Comparison of ENCODE assay signal across 8 mouse cellular contexts in the genomic region with DNA sequence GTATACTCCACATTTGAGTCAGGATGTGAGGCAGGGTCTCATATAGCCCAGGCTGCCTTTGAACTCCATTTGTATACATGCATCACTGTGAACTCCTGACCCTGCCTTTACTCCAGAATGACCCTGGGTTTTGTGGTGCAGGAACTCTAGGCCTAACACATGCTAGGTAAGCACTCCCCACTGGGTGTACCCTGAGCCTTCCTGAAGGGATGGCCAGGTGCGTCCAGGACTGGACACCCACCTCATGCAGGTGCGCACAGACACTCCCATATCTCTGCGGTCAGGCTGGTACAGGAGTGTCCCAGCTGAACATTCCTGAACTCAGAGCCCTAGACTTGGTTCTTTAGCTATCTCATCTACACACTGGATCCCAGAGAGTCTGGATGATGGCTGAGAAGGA. TPM values are rescaled to one million over a fixed set of nuclear protein-coding genes. Genes with fewer than 3 reads are reported as not detected.
DNase-seq lines count a peak whose midpoint lies in the region; ATAC-seq and TF ChIP-seq lines count a peak whose summit lies in the region.

No protein-coding gene starts in this region.

- peak overlapping the region; percentile 92 for H3K4me3 ChIP-seq in left cerebral cortex, adult 2 months
- H3K4me3 ChIP-seq in embryonic facial prominence, embryonic 11.5 days (ENCODE audit: low read depth, low read length), result peak overlapping the region; percentile 47
- H3K4me3 ChIP-seq in hindbrain, postnatal 0 days (ENCODE audit: low read length), result peak overlapping the region; percentile 67
- peak overlapping the region; percentile 60 for H3K4me3 ChIP-seq in neural tube, embryonic 13.5 days

- intact Hi-C loops in left cerebral cortex, adult 2 months (cut with DNase I), result no loop called here
- intact Hi-C loops in left cerebral cortex, postnatal 36 days (cut with DNase I), result no loop called here

- peak overlapping the region; percentile 62 for H3K9ac ChIP-seq in embryonic facial prominence, embryonic 11.5 days (replicated peaks; ENCODE audit: low read length)
- H3K9ac ChIP-seq in hindbrain, postnatal 0 days (replicated peaks; ENCODE audit: low read length), result peak overlapping the region; percentile 64
- H3K9ac ChIP-seq in neural tube, embryonic 13.5 days, result peak overlapping the region; percentile 77

- no peaks in the 10 kb centered on the region for H3K27me3 ChIP-seq in embryonic facial prominence, embryonic 11.5 days (ENCODE audit: control insufficient read depth, insufficient read depth, low read length)
- no peaks in the 10 kb centered on the region for H3K27me3 ChIP-seq in hindbrain, postnatal 0 days (ENCODE audit: insufficient read depth, low read length)
- H3K27me3 ChIP-seq in neural tube, embryonic 13.5 days, result no peaks in the 10 kb centered on the region

- 87% methylated on average over 3 of the region's 3 CpGs for WGBS in embryonic facial prominence, embryonic 11.5 days
- 96% methylated on average over 3 of the region's 3 CpGs for WGBS in hindbrain, postnatal 0 days
- WGBS in neural tube, embryonic 13.5 days, result 86% methylated on average over 3 of the region's 3 CpGs

- H3K4me2 ChIP-seq in embryonic facial prominence, embryonic 11.5 days (ENCODE audit: low read depth, low read length), result peak overlapping the region; percentile 79
- H3K4me2 ChIP-seq in hindbrain, postnatal 0 days (ENCODE audit: low read depth, low read length), result peak overlapping the region; percentile 72
- peak overlapping the region; percentile 80 for H3K4me2 ChIP-seq in neural tube, embryonic 13.5 days

- H3K36me3 ChIP-seq in embryonic facial prominence, embryonic 11.5 days (replicated peaks; ENCODE audit: control insufficient read depth, insufficient read depth, low read depth, low read length), result no peaks in the 10 kb centered on the region
- 0 out of 2 replicates have a peak, but pooled peaks cover 12% of the 10 kb centered on the region for H3K36me3 ChIP-seq in hindbrain, postnatal 0 days (ENCODE audit: insufficient read depth, low read length)
- H3K36me3 ChIP-seq in neural tube, embryonic 13.5 days, result peaks cover 23% of the 10 kb centered on the region

- no peaks in the 10 kb centered on the region; the same call in 1 of the 2 replicates for H3K4me1 ChIP-seq in embryonic facial prominence, embryonic 11.5 days (ENCODE audit: control insufficient read depth, insufficient read depth, low read length)
- H3K4me1 ChIP-seq in hindbrain, postnatal 0 days (ENCODE audit: insufficient read depth, low read length), result peaks cover 7% of the 10 kb centered on the region
- H3K4me1 ChIP-seq in neural tube, embryonic 13.5 days (replicated peaks), result peaks cover 34% of the 10 kb centered on the region

- no peaks in the 10 kb centered on the region for H3K9me3 ChIP-seq in embryonic facial prominence, embryonic 11.5 days (replicated peaks; ENCODE audit: control insufficient read depth, low read length)
- no peaks in the 10 kb centered on the region for H3K9me3 ChIP-seq in hindbrain, postnatal 0 days (ENCODE audit: low read length)
- no peaks in the 10 kb centered on the region for H3K9me3 ChIP-seq in neural tube, embryonic 13.5 days

- peak overlapping the region; percentile 98 for H3K27ac ChIP-seq in left cerebral cortex, adult 2 months
- H3K27ac ChIP-seq in embryonic facial prominence, embryonic 11.5 days (replicated peaks; ENCODE audit: low read depth, low read length), result peak overlapping the region; percentile 49
- peak overlapping the region; percentile 99 for H3K27ac ChIP-seq in hindbrain, postnatal 0 days
- peak overlapping the region; percentile 97 for H3K27ac ChIP-seq in neural tube, embryonic 13.5 days (replicated peaks)

- TF ChIP-seq CTCF in left cerebral cortex, adult 2 months (IDR thresholded peaks at IDR 0.05), result no peak
- TF ChIP-seq CTCF in hindbrain, postnatal 0 days (IDR thresholded peaks at IDR 0.05; ENCODE audit: low read depth), result no peak

- 0 out of 2 replicates have a peak, but pooled peaks have one; percentile 8 for ATAC-seq in embryonic facial prominence, embryonic 11.5 days (replicated peaks; ENCODE audit: insufficient number of reproducible peaks, low FRiP score, low TSS enrichment, low read depth)
- ATAC-seq in hindbrain, postnatal 0 days, result no peak
- no peak; the same call in 1 of the 2 replicates for ATAC-seq in neural tube, embryonic 13.5 days (ENCODE audit: low read depth)

- no peak for DNase-seq in left cerebral cortex, adult 2 months (ENCODE audit: extremely low spot score in 1 of 2, low spot score in 2 of 2)
- no peak for DNase-seq in left cerebral cortex, postnatal 36 days (ENCODE audit: low spot score in 2 of 2)
- DNase-seq in embryonic facial prominence, embryonic 11.5 days (ENCODE audit: low spot score), result no peak
- no peak for DNase-seq in hindbrain, postnatal 0 days (ENCODE audit: low spot score)
- DNase-seq in layer of hippocampus, postnatal 10 days (ENCODE audit: low spot score in 2 of 2), result no peak
- DNase-seq in urinary bladder, postnatal 14 days (ENCODE audit: low spot score), result no peak
- no peak for DNase-seq in thymus, postnatal 4 days

RNA-seq across cellular contexts. Expression of gene Lsm4, which starts 1.1 kb away (rescaled TPM):
- 10 to 100 TPM; 62.1 to 62.9 TPM for total RNA-seq in left cerebral cortex, adult 2 months (2021)
- 10 to 100 TPM; 59.1 to 69.8 TPM for total RNA-seq in left cerebral cortex, postnatal 36 days (2021)
- 323 and 334 TPM in 2 replicates for polyA plus RNA-seq in embryonic facial prominence, embryonic 11.5 days (2014; fragmentation: Nextera tagmentation; extraction: Ambion mirVana)
- total RNA-seq in hindbrain, postnatal 0 days (2014; rRNA removed), result 301 and 453 TPM in 2 replicates
- 188 and 190 TPM in 2 replicates for polyA plus RNA-seq in hindbrain, postnatal 0 days (2015; fragmentation: Nextera tagmentation; extraction: Ambion mirVana)
- 214 and 215 TPM in 2 replicates for polyA plus RNA-seq in neural tube, embryonic 13.5 days (2015; fragmentation: Nextera tagmentation; extraction: Ambion mirVana)
- total RNA-seq in layer of hippocampus, postnatal 10 days (2021), result 10 to 100 TPM; 72.3 to 76.5 TPM

RNA-seq across cellular contexts. Expression of gene Pgpep1, which starts 13.9 kb away (rescaled TPM):
- 10 to 100 TPM; 15.5 to 17.5 TPM for total RNA-seq in left cerebral cortex, adult 2 months (2021)
- total RNA-seq in left cerebral cortex, postnatal 36 days (2021), result 10 to 100 TPM; 11.6 to 17.2 TPM
- 59.8 and 71.3 TPM in 2 replicates for polyA plus RNA-seq in embryonic facial prominence, embryonic 11.5 days (2014; fragmentation: Nextera tagmentation; extraction: Ambion mirVana)
- 65.7 and 68.4 TPM in 2 replicates for total RNA-seq in hindbrain, postnatal 0 days (2014; rRNA removed)
- 44.2 and 56.5 TPM in 2 replicates for polyA plus RNA-seq in hindbrain, postnatal 0 days (2015; fragmentation: Nextera tagmentation; extraction: Ambion mirVana)
- polyA plus RNA-seq in neural tube, embryonic 13.5 days (2015; fragmentation: Nextera tagmentation; extraction: Ambion mirVana), result 102 and 108 TPM in 2 replicates
- 10 to 100 TPM; 25.8 to 31.9 TPM for total RNA-seq in layer of hippocampus, postnatal 10 days (2021)

RNA-seq across cellular contexts. Expression of gene Jund, which starts 24.6 kb away (rescaled TPM):
- total RNA-seq in left cerebral cortex, adult 2 months (2021), result 100 to 1,000 TPM; 247 to 264 TPM
- total RNA-seq in left cerebral cortex, postnatal 36 days (2021), result 100 to 1,000 TPM; 219 to 272 TPM
- polyA plus RNA-seq in embryonic facial prominence, embryonic 11.5 days (2014; fragmentation: Nextera tagmentation; extraction: Ambion mirVana), result 94.2 and 104 TPM in 2 replicates
- total RNA-seq in hindbrain, postnatal 0 days (2014; rRNA removed), result 486 and 650 TPM in 2 replicates
- polyA plus RNA-seq in hindbrain, postnatal 0 days (2015; fragmentation: Nextera tagmentation; extraction: Ambion mirVana), result 90.4 and 96.3 TPM in 2 replicates
- polyA plus RNA-seq in neural tube, embryonic 13.5 days (2015; fragmentation: Nextera tagmentation; extraction: Ambion mirVana), result 108 and 112 TPM in 2 replicates
- total RNA-seq in layer of hippocampus, postnatal 10 days (2021), result 100 to 1,000 TPM; 166 to 187 TPM

RNA-seq across cellular contexts. Expression of gene Iqcn, which starts 29.1 kb away (rescaled TPM):
- under 1 TPM; 0.16 to 0.21 TPM for total RNA-seq in left cerebral cortex, adult 2 months (2021)
- under 1 TPM; 0.10 to 0.34 TPM for total RNA-seq in left cerebral cortex, postnatal 36 days (2021)
- not detected in 2 replicates for polyA plus RNA-seq in embryonic facial prominence, embryonic 11.5 days (2014; fragmentation: Nextera tagmentation; extraction: Ambion mirVana)
- 0.05 and 0.18 TPM in 2 replicates for total RNA-seq in hindbrain, postnatal 0 days (2014; rRNA removed)
- polyA plus RNA-seq in hindbrain, postnatal 0 days (2015; fragmentation: Nextera tagmentation; extraction: Ambion mirVana), result 0.05 and 0.08 TPM in 2 replicates
- polyA plus RNA-seq in neural tube, embryonic 13.5 days (2015; fragmentation: Nextera tagmentation; extraction: Ambion mirVana), result 0.08 and 0.17 TPM in 2 replicates
- under 1 TPM in 1 of 2 experiments, not detected in 1; 0.07 TPM for total RNA-seq in layer of hippocampus, postnatal 10 days (2021)

RNA-seq across cellular contexts. Expression of gene Gdf15, which starts 41.9 kb away (rescaled TPM):
- not detected for total RNA-seq in left cerebral cortex, adult 2 months (2021)
- not detected for total RNA-seq in left cerebral cortex, postnatal 36 days (2021)
- polyA plus RNA-seq in embryonic facial prominence, embryonic 11.5 days (2014; fragmentation: Nextera tagmentation; extraction: Ambion mirVana), result 0.20 TPM in 1 of 2 replicates, not detected in the other
- 1.7 TPM in 1 of 2 replicates, not detected in the other for total RNA-seq in hindbrain, postnatal 0 days (2014; rRNA removed)
- polyA plus RNA-seq in hindbrain, postnatal 0 days (2015; fragmentation: Nextera tagmentation; extraction: Ambion mirVana), result 0.25 and 0.41 TPM in 2 replicates
- not detected in 2 replicates for polyA plus RNA-seq in neural tube, embryonic 13.5 days (2015; fragmentation: Nextera tagmentation; extraction: Ambion mirVana)
- total RNA-seq in layer of hippocampus, postnatal 10 days (2021), result not detected

Comparison
In these comparisons a context has a peak if more than half of its experiments do, and no peak if none do; other contexts are left out.
1. H3K27ac ChIP-seq: peak in every context shown above with its lines; median percentile 99 in hindbrain, postnatal 0 days; 98 in left cerebral cortex, adult 2 months; 97 in neural tube, embryonic 13.5 days; 49 in embryonic facial prominence, embryonic 11.5 days.